Mouse (Mus musculus): ENCODE measurements around the gene Gjb3. TPM values are rescaled to one million over a fixed set of nuclear protein-coding genes. Genes with fewer than 3 reads are reported as not detected.

Gene Gjb3
- polyA plus RNA-seq, 1 experiment: 0.13 TPM

DNA sequence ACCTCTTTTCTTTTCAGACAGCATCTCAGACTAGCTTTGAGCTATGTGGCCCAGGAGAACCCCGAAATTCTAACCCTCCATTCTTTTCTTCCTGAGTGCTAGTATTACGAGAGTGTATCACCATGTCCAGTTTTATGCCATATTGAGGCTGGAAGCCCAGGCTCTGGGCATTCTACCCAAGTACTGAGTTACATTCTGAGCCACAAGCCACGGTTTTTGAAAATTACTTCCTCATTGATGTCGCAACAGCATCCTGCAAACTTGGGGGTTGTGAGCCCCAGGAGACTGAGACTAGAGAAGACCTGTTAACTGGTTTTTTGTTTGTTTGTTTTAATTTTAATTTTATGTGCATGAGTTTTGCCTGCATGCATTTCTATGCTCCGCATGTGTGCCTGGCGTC, 2.9 kb downstream of the Gjb3 start:
- no peak overlapping the region for H3K4me3 ChIP-seq (ENCODE audit: extremely low read depth, insufficient read depth, insufficient read length)
- H3K36me3 ChIP-seq (ENCODE audit: control insufficient read depth, insufficient read depth, low read length): no peaks in the 10 kb centered on the region
- TF ChIP-seq POLR2A (IDR thresholded peaks at IDR 0.05; ENCODE audit: low read depth, low read length) (no peak), CTCF (IDR thresholded peaks at IDR 0.05; ENCODE audit: extremely low read depth, insufficient read depth, insufficient read length, insufficient replicate concordance) (no peak)
- H3K27me3 ChIP-seq (ENCODE audit: control insufficient read depth, insufficient read depth, low read length): no peaks in the 10 kb centered on the region
- DNase-seq (ENCODE audit: low read depth in 1 of 2, low spot score in 2 of 2): no peak
- no peaks in the 10 kb centered on the region for H3K4me1 ChIP-seq (ENCODE audit: control insufficient read depth, insufficient read depth, insufficient read length)
- WGBS: 20% methylated on average over 6 of the region's 6 CpGs
- H3K27ac ChIP-seq (ENCODE audit: insufficient read depth, low read length): no peak overlapping the region

DNA sequence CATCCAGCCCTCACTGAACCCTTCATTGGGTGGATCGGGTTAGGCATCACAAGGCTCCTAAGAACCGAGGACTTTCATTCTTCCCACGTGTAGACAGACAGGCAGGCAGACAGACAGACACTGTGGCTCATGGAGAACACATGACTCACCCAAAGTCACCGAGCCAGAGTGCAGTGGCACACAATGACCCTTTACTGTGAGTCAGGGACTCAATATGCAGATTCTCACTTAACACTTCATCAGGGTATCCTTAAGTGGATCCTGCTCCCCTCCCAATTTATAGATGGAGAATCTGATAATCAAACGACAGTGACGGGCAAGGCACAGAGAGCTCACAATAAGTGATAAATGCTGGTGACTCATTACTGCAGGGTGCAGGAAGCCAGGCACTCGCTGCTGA, 3.4 kb downstream of the Gjb3 start:
- H3K4me1 ChIP-seq (ENCODE audit: control insufficient read depth, insufficient read depth, insufficient read length): no peaks in the 10 kb centered on the region
- no peak overlapping the region for H3K27ac ChIP-seq (ENCODE audit: insufficient read depth, low read length)
- no peaks in the 10 kb centered on the region for H3K36me3 ChIP-seq (ENCODE audit: control insufficient read depth, insufficient read depth, low read length)
- DNase-seq (ENCODE audit: low read depth in 1 of 2, low spot score in 2 of 2): no peak
- no peaks in the 10 kb centered on the region for H3K27me3 ChIP-seq (ENCODE audit: control insufficient read depth, insufficient read depth, low read length)
- TF ChIP-seq CTCF (IDR thresholded peaks at IDR 0.05; ENCODE audit: extremely low read depth, insufficient read depth, insufficient read length, insufficient replicate concordance) (no peak), POLR2A (IDR thresholded peaks at IDR 0.05; ENCODE audit: low read depth, low read length) (no peak)
- 42% methylated on average over 7 of the region's 7 CpGs for WGBS
- H3K4me3 ChIP-seq (ENCODE audit: extremely low read depth, insufficient read depth, insufficient read length): no peak overlapping the region

DNA sequence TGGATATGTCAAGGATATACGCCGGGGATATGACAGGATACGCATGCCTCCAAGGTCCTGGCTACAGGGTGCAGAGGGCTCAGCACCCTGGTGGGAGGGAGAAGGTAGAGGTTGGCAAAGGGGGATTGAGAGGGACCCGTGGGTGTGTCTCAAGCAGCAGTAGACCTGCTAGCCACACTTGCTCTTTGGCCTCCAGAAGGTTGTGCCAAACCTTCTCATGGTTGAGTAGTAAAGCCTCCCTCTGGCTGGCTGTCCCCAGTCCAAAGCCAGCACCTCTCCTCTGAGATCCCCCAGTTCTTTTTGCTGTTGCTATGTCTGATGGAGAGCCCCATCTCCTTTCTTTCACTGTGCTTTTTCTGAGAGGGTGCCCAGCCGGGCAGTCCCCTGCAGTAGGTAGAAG, 5.4 kb downstream of the Gjb3 start:
- no peak overlapping the region for H3K27ac ChIP-seq (ENCODE audit: insufficient read depth, low read length)
- H3K36me3 ChIP-seq (ENCODE audit: control insufficient read depth, insufficient read depth, low read length): no peaks in the 10 kb centered on the region
- no peak overlapping the region for H3K4me3 ChIP-seq (ENCODE audit: extremely low read depth, insufficient read depth, insufficient read length)
- no peak for TF ChIP-seq POLR2A (IDR thresholded peaks at IDR 0.05; ENCODE audit: low read depth, low read length)
- TF ChIP-seq CTCF (IDR thresholded peaks at IDR 0.05; ENCODE audit: extremely low read depth, insufficient read depth, insufficient read length, insufficient replicate concordance): no peak
- H3K27me3 ChIP-seq (ENCODE audit: control insufficient read depth, insufficient read depth, low read length): no peaks in the 10 kb centered on the region
- H3K4me1 ChIP-seq (ENCODE audit: control insufficient read depth, insufficient read depth, insufficient read length): no peaks in the 10 kb centered on the region
- no peak for DNase-seq (ENCODE audit: low read depth in 1 of 2, low spot score in 2 of 2)
- 87% methylated on average over 5 of the region's 5 CpGs for WGBS

DNA sequence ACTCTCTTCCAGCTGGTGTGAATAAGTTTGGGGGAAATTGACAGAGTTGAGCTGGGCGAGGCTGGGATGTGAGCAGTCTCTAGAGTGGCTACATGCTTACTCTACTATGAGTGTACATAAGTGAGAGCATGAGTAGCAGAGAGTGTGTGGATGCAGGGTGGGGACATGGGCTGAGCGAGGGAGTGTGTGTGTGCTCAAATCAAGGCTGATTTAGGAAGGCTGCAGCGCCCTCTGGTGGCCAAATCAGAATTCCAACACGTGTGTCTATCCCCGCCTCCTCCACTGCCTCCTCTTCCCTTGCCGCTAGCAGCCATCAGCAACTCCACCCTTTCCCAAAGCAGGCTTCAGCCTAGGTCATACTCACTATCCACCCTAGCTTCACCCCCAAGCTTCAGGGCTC, 5.9 kb downstream of the Gjb3 start:
- Histone ChIP-seq H3K36me3 (ENCODE audit: control insufficient read depth, insufficient read depth, low read length) (no peaks in the 10 kb centered on the region), H3K27me3 (ENCODE audit: control insufficient read depth, insufficient read depth, low read length) (no peaks in the 10 kb centered on the region), H3K4me1 (ENCODE audit: control insufficient read depth, insufficient read depth, insufficient read length) (no peaks in the 10 kb centered on the region), H3K4me3 (ENCODE audit: extremely low read depth, insufficient read depth, insufficient read length) (no peak overlapping the region), H3K27ac (ENCODE audit: insufficient read depth, low read length) (no peak overlapping the region)
- peak; percentile 69 for TF ChIP-seq CTCF (IDR thresholded peaks at IDR 0.05; ENCODE audit: extremely low read depth, insufficient read depth, insufficient read length, insufficient replicate concordance)
- no peak for TF ChIP-seq POLR2A (IDR thresholded peaks at IDR 0.05; ENCODE audit: low read depth, low read length)
- peak; percentile 8 to 34 for DNase-seq (ENCODE audit: low read depth in 1 of 2, low spot score in 2 of 2)
- WGBS: 29% methylated on average over 6 of the region's 6 CpGs

DNA sequence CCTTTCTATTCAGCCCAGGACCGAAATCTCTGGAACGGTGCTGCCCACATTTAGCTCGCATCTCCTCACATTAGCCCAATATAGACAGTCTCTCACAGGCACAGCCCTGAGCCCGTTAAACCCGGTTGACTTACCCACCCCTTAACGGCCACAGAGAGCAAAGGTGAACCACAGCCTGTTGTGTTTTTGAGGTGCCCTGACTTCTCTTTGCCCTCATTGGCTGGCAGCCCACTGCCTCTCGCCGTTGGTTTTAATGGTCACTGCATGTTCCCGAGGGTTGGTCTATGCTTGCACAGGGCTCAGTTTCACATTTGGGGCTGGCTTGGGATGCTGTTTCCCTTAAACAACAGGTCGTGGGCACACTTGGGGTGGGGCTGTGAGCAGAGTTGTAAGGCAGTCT, 6.3 kb downstream of the Gjb3 start:
- WGBS: 76% methylated on average over 10 of the region's 10 CpGs
- Histone ChIP-seq H3K36me3 (ENCODE audit: control insufficient read depth, insufficient read depth, low read length) (no peaks in the 10 kb centered on the region), H3K4me3 (ENCODE audit: extremely low read depth, insufficient read depth, insufficient read length) (no peak overlapping the region), H3K4me1 (ENCODE audit: control insufficient read depth, insufficient read depth, insufficient read length) (no peaks in the 10 kb centered on the region), H3K27me3 (ENCODE audit: control insufficient read depth, insufficient read depth, low read length) (no peaks in the 10 kb centered on the region), H3K27ac (ENCODE audit: insufficient read depth, low read length) (no peak overlapping the region)
- DNase-seq (ENCODE audit: low read depth in 1 of 2, low spot score in 2 of 2): no peak
- no peak for TF ChIP-seq CTCF (IDR thresholded peaks at IDR 0.05; ENCODE audit: extremely low read depth, insufficient read depth, insufficient read length, insufficient replicate concordance)
- no peak for TF ChIP-seq POLR2A (IDR thresholded peaks at IDR 0.05; ENCODE audit: low read depth, low read length)

DNA sequence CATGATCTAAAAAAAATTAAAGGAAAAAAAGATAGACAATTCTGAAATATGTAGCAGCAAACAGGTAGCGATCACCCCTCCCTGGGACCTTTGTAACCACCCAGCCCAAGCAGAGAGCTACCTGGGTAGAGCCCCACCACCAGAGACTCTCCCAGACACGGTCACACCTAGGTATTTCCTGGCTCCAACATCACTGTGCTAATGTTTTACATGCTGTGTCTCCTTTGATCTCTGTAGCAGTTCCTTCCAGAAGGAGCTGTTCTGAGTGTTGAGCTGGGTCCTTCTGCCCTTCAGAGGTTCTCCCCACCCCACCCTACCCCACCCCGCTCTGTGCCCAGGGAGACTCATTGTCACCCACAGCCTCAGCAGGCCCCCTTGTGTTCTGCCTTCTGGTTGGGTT, 7.0 kb downstream of the Gjb3 start:
- H3K27me3 ChIP-seq (ENCODE audit: control insufficient read depth, insufficient read depth, low read length): no peaks in the 10 kb centered on the region
- no peak for DNase-seq (ENCODE audit: low read depth in 1 of 2, low spot score in 2 of 2)
- no peak overlapping the region for H3K27ac ChIP-seq (ENCODE audit: insufficient read depth, low read length)
- no peaks in the 10 kb centered on the region for H3K36me3 ChIP-seq (ENCODE audit: control insufficient read depth, insufficient read depth, low read length)
- H3K4me1 ChIP-seq (ENCODE audit: control insufficient read depth, insufficient read depth, insufficient read length): no peaks in the 10 kb centered on the region
- WGBS: 84% methylated on average over 3 of the region's 3 CpGs
- TF ChIP-seq CTCF (IDR thresholded peaks at IDR 0.05; ENCODE audit: extremely low read depth, insufficient read depth, insufficient read length, insufficient replicate concordance): no peak
- TF ChIP-seq POLR2A (IDR thresholded peaks at IDR 0.05; ENCODE audit: low read depth, low read length): no peak
- H3K4me3 ChIP-seq (ENCODE audit: extremely low read depth, insufficient read depth, insufficient read length): no peak overlapping the region

DNA sequence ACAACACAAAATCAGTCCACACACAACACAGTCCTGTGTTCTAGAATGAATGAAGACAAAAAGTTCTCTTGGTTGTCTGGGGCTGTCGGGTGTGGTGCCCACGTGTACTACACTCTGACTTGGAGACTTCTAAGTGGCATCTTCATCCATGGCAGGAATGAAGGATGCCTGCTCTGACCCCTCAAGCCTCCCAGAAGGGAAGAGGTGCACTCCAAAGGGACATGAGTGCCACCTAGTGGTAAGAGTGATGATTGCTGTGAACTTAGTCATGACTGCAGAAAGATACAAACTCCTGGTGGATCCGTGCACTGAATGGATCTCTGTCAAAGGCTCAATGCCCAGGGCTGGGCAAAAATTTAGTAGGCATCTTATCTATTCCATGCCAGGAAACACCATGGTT, 11.0 kb downstream of the Gjb3 start:
- 7% methylated on average over 3 of the region's 3 CpGs for WGBS
- DNase-seq (ENCODE audit: low read depth in 1 of 2, low spot score in 2 of 2): peak; percentile 8 to 42
- Histone ChIP-seq H3K36me3 (ENCODE audit: control insufficient read depth, insufficient read depth, low read length) (no peaks in the 10 kb centered on the region), H3K27ac (ENCODE audit: insufficient read depth, low read length) (no peak overlapping the region), H3K4me3 (ENCODE audit: extremely low read depth, insufficient read depth, insufficient read length) (no peak overlapping the region), H3K4me1 (ENCODE audit: control insufficient read depth, insufficient read depth, insufficient read length) (no peaks in the 10 kb centered on the region), H3K27me3 (ENCODE audit: control insufficient read depth, insufficient read depth, low read length) (no peaks in the 10 kb centered on the region)
- TF ChIP-seq POLR2A (IDR thresholded peaks at IDR 0.05; ENCODE audit: low read depth, low read length) (no peak), CTCF (IDR thresholded peaks at IDR 0.05; ENCODE audit: extremely low read depth, insufficient read depth, insufficient read length, insufficient replicate concordance) (peak; percentile 57; the same call in 1 of the 2 replicates)

Data from spleen, adult 2 months (tissue).